Mouse (Mus musculus): ENCODE measurements around the gene Rnd1.
A peak's percentile ranks its signal among the peaks of the same experiment; 100 is the strongest.

GRCm38 (mm10) chr15:98617176-98617537 is 60.1 kb downstream of the Rnd1 start:
- TF ChIP-seq CTCF (IDR thresholded peaks at IDR 0.05) (peak; percentile 87), EP300 (IDR thresholded peaks at IDR 0.05) (no peak)

Data from lung, postnatal 0 days (tissue).